Mouse (Mus musculus) hindbrain, embryonic 11.5 days (tissue): Measurements from ENCODE around the gene Kcnc3. TPM values are rescaled to one million over a fixed set of nuclear protein-coding genes. Genes with fewer than 3 reads are reported as not detected.

Source experiments
- ATAC-seq: fragments of 200-750 bp; cut with Nextera tagmentation; 2 replicates; pipeline ENCODE4 v1.8.0; 2017; ENCODE audit warnings: mild to moderate bottlenecking, moderate TSS enrichment, moderate library complexity; ENCODE audit not compliant: low FRiP score
- DNase-seq: peaks from one replicate; pipeline ENCODE4 v3.0.0-alpha.2; 2015; ENCODE audit warnings: low spot score
- H3K27ac ChIP-seq: fragments of 300-500 bp; sonication (generic); 2 replicates; pipeline ENCODE4 v1.5.1; 2014; ENCODE audit warnings: mild to moderate bottlenecking, low read depth, low read length
- H3K27me3 ChIP-seq: fragments of 300-500 bp; sonication (generic); 2 replicates; pipeline ENCODE4 v1.6.1; 2014; ENCODE audit warnings: mild to moderate bottlenecking, low read length, moderate library complexity, mixed read lengths; ENCODE audit not compliant: control insufficient read depth, insufficient read depth
- H3K36me3 ChIP-seq: fragments of 300-500 bp; sonication (generic); 2 replicates; pipeline ENCODE4 v1.6.1; 2014; ENCODE audit warnings: mild to moderate bottlenecking, low read length, moderate library complexity, mixed read lengths; ENCODE audit not compliant: control insufficient read depth, insufficient read depth
- H3K4me1 ChIP-seq: fragments of 300-500 bp; sonication (generic); replicated peaks from 2 replicates; pipeline ENCODE4 v1.6.1; 2014; ENCODE audit warnings: low read length, mixed read lengths; ENCODE audit not compliant: control insufficient read depth, insufficient read depth
- H3K4me2 ChIP-seq: fragments of 300-500 bp; sonication (generic); replicated peaks from 2 replicates; pipeline ENCODE4 v1.6.1; 2014; ENCODE audit warnings: mild to moderate bottlenecking, low read depth, low read length
- H3K4me3 ChIP-seq: fragments of 300-500 bp; sonication (generic); 2 replicates; pipeline ENCODE4 v1.5.1; 2014; ENCODE audit warnings: low read depth, low read length
- H3K9ac ChIP-seq: fragments of 300-500 bp; sonication (generic); 2 replicates; pipeline ENCODE4 v1.6.1; 2014; ENCODE audit warnings: low read depth, low read length
- H3K9me3 ChIP-seq: fragments of 300-500 bp; sonication (generic); 2 replicates; pipeline ENCODE4 v1.6.1; 2016; ENCODE audit warnings: low read length; ENCODE audit not compliant: control insufficient read depth
- WGBS: fragments of 180-500 bp; shearing (Covaris S2); extraction: QIAGEN DNeasy Blood & Tissue Kit; methylation state at CpG from one replicate; pipeline ENCODE4 v1.1.7; 2014; 5-methylcytosine and 5-hydroxymethylcytosine counted together
- polyA plus RNA-seq: library from polyadenylated mRNA; unstranded; fragments of >200 nt; fragmentation: Nextera tagmentation; extraction: Ambion mirVana; gene quantifications from 2 replicates; pipeline ENCODE4 v1.2.1, GENCODE M21; 2014

The Kcnc3 gene
- 1.4 and 2.1 TPM in 2 replicates for polyA plus RNA-seq

GRCm38 (mm10) chr7:44590402-44591347 lies at the start of gene Kcnc3:
Gene Kcnc3 (plus strand): TSS chr7:44590664.
- WGBS = under 1% methylated on average over 78 of the region's 80 CpGs
- no peak within 1 kb of the TSS; the same call in 1 of the 2 replicates for H3K27ac ChIP-seq
- peak within 1 kb of the TSS; percentile 99 for H3K4me2 ChIP-seq
- H3K36me3 ChIP-seq = no peaks in the 10 kb centered on the region
- peak within 1 kb of the TSS; percentile 64 for H3K9ac ChIP-seq
- peaks cover 19% of the 10 kb centered on the region for H3K4me1 ChIP-seq
- H3K4me3 ChIP-seq = peak within 1 kb of the TSS; percentile 62
- H3K27me3 ChIP-seq = peaks cover 38% of the 10 kb centered on the region
- H3K9me3 ChIP-seq = no peaks in the 10 kb centered on the region
- ATAC-seq (peak; percentile 91), DNase-seq (peak; percentile 94)

GRCm38 (mm10) chr7:44542555-44542954 lies 47.9 kb upstream of the Kcnc3 start:
- WGBS = 96% methylated on average over 11 of the region's 11 CpGs
- no peaks in the 10 kb centered on the region for H3K9me3 ChIP-seq
- no peak overlapping the region for H3K9ac ChIP-seq
- H3K4me2 ChIP-seq = no peak overlapping the region
- peaks cover 5% of the 10 kb centered on the region; the same call in 1 of the 2 replicates for H3K36me3 ChIP-seq
- 0 out of 2 replicates have a peak, but pooled peaks cover 2% of the 10 kb centered on the region for H3K4me1 ChIP-seq
- no peaks in the 10 kb centered on the region for H3K27me3 ChIP-seq
- H3K27ac ChIP-seq = no peak overlapping the region
- no peak for DNase-seq
- H3K4me3 ChIP-seq = no peak overlapping the region
- no peak for ATAC-seq

GRCm38 (mm10) chr7:44543071-44543470 lies 47.4 kb upstream of the Kcnc3 start:
- no peaks in the 10 kb centered on the region for H3K9me3 ChIP-seq
- 0 out of 2 replicates have a peak, but pooled peaks cover 3% of the 10 kb centered on the region for H3K4me1 ChIP-seq
- no peak overlapping the region for H3K27ac ChIP-seq
- H3K27me3 ChIP-seq = no peaks in the 10 kb centered on the region
- WGBS = 77% methylated on average over 12 of the region's 12 CpGs
- DNase-seq (no peak), ATAC-seq (no peak)
- H3K9ac ChIP-seq = no peak overlapping the region
- H3K36me3 ChIP-seq = peaks cover 2% of the 10 kb centered on the region; the same call in 1 of the 2 replicates
- H3K4me3 ChIP-seq = no peak overlapping the region
- H3K4me2 ChIP-seq = no peak overlapping the region

- Histone ChIP-seq H3K36me3 (peaks cover 6% of the 10 kb centered on the region; the same call in 1 of the 2 replicates), H3K9me3 (no peaks in the 10 kb centered on the region), H3K4me2 (no peak overlapping the region), H3K4me1 (0 out of 2 replicates have a peak, but pooled peaks cover 3% of the 10 kb centered on the region), H3K27ac (no peak overlapping the region), H3K4me3 (no peak overlapping the region), H3K27me3 (no peaks in the 10 kb centered on the region), H3K9ac (no peak overlapping the region)
- DNase-seq = no peak
- ATAC-seq = no peak
- 97% methylated on average over 3 of the region's 3 CpGs for WGBS
Observed at GRCm38 (mm10) chr7:44546274-44546673, 44.2 kb upstream of the Kcnc3 start.

- Histone ChIP-seq H3K4me1 (0 out of 2 replicates have a peak, but pooled peaks cover 3% of the 10 kb centered on the region), H3K36me3 (peaks cover 6% of the 10 kb centered on the region; the same call in 1 of the 2 replicates), H3K4me3 (no peak overlapping the region), H3K4me2 (no peak overlapping the region; the same call in 1 of the 2 replicates), H3K9me3 (no peaks in the 10 kb centered on the region), H3K27ac (no peak overlapping the region), H3K9ac (no peak overlapping the region), H3K27me3 (no peaks in the 10 kb centered on the region)
- ATAC-seq = no peak
- WGBS = 98% methylated on average over 13 of the region's 13 CpGs
- no peak for DNase-seq
Observed at GRCm38 (mm10) chr7:44547041-44547440, 43.4 kb upstream of the Kcnc3 start.

- peaks cover 6% of the 10 kb centered on the region; the same call in 1 of the 2 replicates for H3K4me1 ChIP-seq
- H3K27me3 ChIP-seq = no peaks in the 10 kb centered on the region
- H3K4me3 ChIP-seq = peak overlapping the region; percentile 53
- H3K36me3 ChIP-seq = peaks cover 6% of the 10 kb centered on the region; the same call in 1 of the 2 replicates
- peak overlapping the region; percentile 51 for H3K9ac ChIP-seq
- 24% methylated on average over 5 of the region's 5 CpGs for WGBS
- ATAC-seq (no peak), DNase-seq (no peak)
- no peaks in the 10 kb centered on the region for H3K9me3 ChIP-seq
- no peak overlapping the region for H3K27ac ChIP-seq
- peak overlapping the region; percentile 86 for H3K4me2 ChIP-seq
Observed at GRCm38 (mm10) chr7:44547725-44548124, 42.7 kb upstream of the Kcnc3 start.

GRCm38 (mm10) chr7:44548497-44549087 lies 41.9 kb upstream of the Kcnc3 start, which contains the start of gene Pold1:
Gene Pold1 (minus strand): TSS chr7:44548849.
- Histone ChIP-seq H3K9ac (peak within 1 kb of the TSS; percentile 51), H3K4me1 (peaks cover 7% of the 10 kb centered on the region; the same call in 1 of the 2 replicates), H3K27me3 (no peaks in the 10 kb centered on the region), H3K9me3 (no peaks in the 10 kb centered on the region), H3K4me2 (peak within 1 kb of the TSS; percentile 86), H3K36me3 (peaks cover 6% of the 10 kb centered on the region; the same call in 1 of the 2 replicates), H3K4me3 (peak within 1 kb of the TSS; percentile 53), H3K27ac (peak within 1 kb of the TSS; percentile 31)
- DNase-seq (peak; percentile 100), ATAC-seq (peak; percentile 90)
- WGBS = under 1% methylated on average over 43 of the region's 43 CpGs

GRCm38 (mm10) chr7:44549621-44550408 lies 40.6 kb upstream of the Kcnc3 start:
- Histone ChIP-seq H3K4me3 (no peak overlapping the region), H3K4me2 (no peak overlapping the region), H3K9me3 (no peaks in the 10 kb centered on the region), H3K27me3 (no peaks in the 10 kb centered on the region), H3K27ac (no peak overlapping the region), H3K36me3 (peaks cover 6% of the 10 kb centered on the region; the same call in 1 of the 2 replicates), H3K9ac (no peak overlapping the region), H3K4me1 (peaks cover 7% of the 10 kb centered on the region; the same call in 1 of the 2 replicates)
- DNase-seq = no peak
- ATAC-seq = no peak
- WGBS = 96% methylated on average over 23 of the region's 23 CpGs
